Mouse (Mus musculus): Measurements from ENCODE around the gene Rhbdd2.

GRCm38 (mm10) chr5:135660535-135660934, 28.1 kb downstream of the Rhbdd2 start:
- TF ChIP-seq EP300 (IDR thresholded peaks at IDR 0.05; ENCODE audit: insufficient read depth, low read depth, low read length) (no peak), CTCF (IDR thresholded peaks at IDR 0.05) (no peak), POLR2A (IDR thresholded peaks at IDR 0.05; ENCODE audit: insufficient read depth, low read depth, low read length) (no peak)
